Mouse (Mus musculus): ENCODE data around the gene Dnase1l3. TPM values are rescaled to one million over a fixed set of nuclear protein-coding genes. Genes with fewer than 3 reads are reported as not detected.
"Not testable (repeated sequence)": the region's sequence is repeated elsewhere in the genome, so short reads cannot be mapped to it uniquely, and the experiment has no call there.

Gene Dnase1l3
- polyA plus RNA-seq, 1 experiment from 2014 or later = 0.10 TPM

DNA sequence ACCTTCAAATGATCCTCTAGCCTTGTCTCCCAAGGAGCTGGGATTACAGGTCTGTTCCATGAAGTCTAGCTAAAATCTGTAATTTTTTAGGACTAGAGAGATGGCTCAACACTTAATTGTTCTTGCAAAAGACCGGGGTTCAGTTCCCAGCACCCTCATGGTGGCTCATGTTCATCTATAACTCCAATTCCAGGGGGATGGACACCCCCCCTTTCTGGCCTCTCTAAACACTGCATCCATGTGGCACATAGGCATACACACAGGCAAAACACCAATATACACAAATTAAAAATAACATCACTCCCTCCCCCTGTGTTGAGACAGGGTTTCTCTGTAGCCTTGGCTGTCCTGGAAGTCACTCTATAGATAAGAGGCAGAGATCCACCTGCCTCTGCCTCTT, 25.6 kb upstream of the Dnase1l3 start:
- no peak for ATAC-seq

DNA sequence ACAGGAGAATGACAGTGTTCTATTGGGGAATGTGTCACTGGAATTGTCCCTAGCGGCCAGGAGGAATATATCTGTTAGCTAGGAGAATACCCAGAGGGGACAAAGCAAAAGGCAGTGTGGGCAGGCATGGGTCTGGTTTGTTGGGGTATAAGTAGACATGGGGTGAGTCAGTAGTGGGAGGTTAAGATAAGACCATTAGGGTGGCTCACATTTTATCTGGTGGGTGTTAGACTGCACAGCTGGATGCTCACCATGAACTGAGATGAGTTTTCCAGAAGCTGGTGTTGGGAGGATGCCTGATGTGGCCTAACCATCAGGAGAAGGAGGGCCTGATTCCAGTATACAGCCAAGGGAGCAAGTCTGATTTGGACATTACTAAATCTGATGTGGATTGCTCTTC, 22.6 kb upstream of the Dnase1l3 start:
- Histone ChIP-seq H3K27me3 (replicated peaks; ENCODE audit: control insufficient read depth, insufficient read depth, low read length) (no peaks in the 10 kb centered on the region), H3K27ac (ENCODE audit: low read length) (no peak overlapping the region), H3K4me3 (replicated peaks; ENCODE audit: low read length) (no peak overlapping the region), H3K4me2 (ENCODE audit: low read length) (no peak overlapping the region), H3K4me1 (replicated peaks; ENCODE audit: control insufficient read depth, insufficient read depth, low read length) (no peaks in the 10 kb centered on the region), H3K9me3 (ENCODE audit: control insufficient read depth, low read length) (no peaks in the 10 kb centered on the region), H3K9ac (replicated peaks; ENCODE audit: low read depth, low read length) (no peak overlapping the region), H3K36me3 (ENCODE audit: control insufficient read depth, insufficient read depth) (no peaks in the 10 kb centered on the region)
- 94% methylated on average over 1 of the region's 1 CpGs for WGBS
- ATAC-seq = no peak

More for the DNA sequence above, 25.6 kb upstream of the Dnase1l3 start:
- Histone ChIP-seq H3K4me1 (replicated peaks; ENCODE audit: control insufficient read depth, insufficient read depth, low read length) (no peaks in the 10 kb centered on the region), H3K27me3 (replicated peaks; ENCODE audit: control insufficient read depth, insufficient read depth, low read length) (no peaks in the 10 kb centered on the region), H3K9me3 (ENCODE audit: control insufficient read depth, low read length) (no peaks in the 10 kb centered on the region), H3K36me3 (ENCODE audit: control insufficient read depth, insufficient read depth) (no peaks in the 10 kb centered on the region), H3K4me3 (replicated peaks; ENCODE audit: low read length) (no peak overlapping the region), H3K9ac (replicated peaks; ENCODE audit: low read depth, low read length) (no peak overlapping the region), H3K4me2 (ENCODE audit: low read length) (no peak overlapping the region), H3K27ac (ENCODE audit: low read length) (no peak overlapping the region)
- WGBS = 98% methylated on average over 1 of the region's 1 CpGs

DNA sequence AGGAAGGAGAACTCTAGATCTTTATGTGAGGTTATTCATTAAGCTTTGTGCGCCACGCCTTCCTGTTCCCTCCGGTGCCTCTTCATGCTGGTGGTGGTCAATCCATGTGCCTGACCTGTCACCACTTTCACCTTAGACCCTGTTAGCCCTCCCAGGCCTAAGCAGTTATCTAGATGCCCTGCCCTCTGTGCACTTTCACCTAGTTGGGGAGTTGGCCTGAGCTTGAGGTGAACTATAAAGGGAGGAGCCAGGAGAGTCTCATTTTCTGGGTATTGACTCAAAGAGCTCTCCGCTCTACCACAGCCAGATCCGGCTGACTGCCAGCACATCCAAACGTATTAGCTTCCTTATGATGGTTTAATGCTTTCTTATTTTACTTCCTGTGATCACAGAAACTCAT, 21.9 kb upstream of the Dnase1l3 start:
- Histone ChIP-seq H3K27me3 (replicated peaks; ENCODE audit: control insufficient read depth, insufficient read depth, low read length) (no peaks in the 10 kb centered on the region), H3K27ac (ENCODE audit: low read length) (no peak overlapping the region), H3K4me3 (replicated peaks; ENCODE audit: low read length) (no peak overlapping the region), H3K4me1 (replicated peaks; ENCODE audit: control insufficient read depth, insufficient read depth, low read length) (no peaks in the 10 kb centered on the region), H3K9me3 (ENCODE audit: control insufficient read depth, low read length) (no peaks in the 10 kb centered on the region), H3K9ac (replicated peaks; ENCODE audit: low read depth, low read length) (no peak overlapping the region), H3K36me3 (ENCODE audit: control insufficient read depth, insufficient read depth) (no peaks in the 10 kb centered on the region), H3K4me2 (ENCODE audit: low read length) (no peak overlapping the region)
- no peak for ATAC-seq
- WGBS = 90% methylated on average over 6 of the region's 6 CpGs

DNA sequence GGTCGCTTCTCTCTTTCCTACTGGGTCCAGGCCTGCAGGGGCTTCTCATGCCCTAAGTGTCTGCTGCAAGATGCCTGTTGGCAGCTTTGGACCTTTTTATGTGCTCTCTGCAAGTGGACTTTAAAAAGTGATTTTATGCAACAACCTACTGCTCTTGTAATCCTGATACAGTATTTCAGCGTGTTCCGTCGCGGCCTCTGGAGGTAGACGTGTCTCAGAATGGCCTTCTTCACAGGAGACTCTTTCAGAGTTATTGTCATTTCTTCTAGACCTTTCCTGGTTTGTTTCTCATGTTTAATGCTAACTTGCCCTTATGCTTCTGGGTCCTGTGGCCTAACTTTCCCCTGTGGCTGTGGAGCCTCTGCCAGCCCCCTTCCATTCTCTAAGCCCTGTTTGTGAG, 21.4 kb upstream of the Dnase1l3 start:
- Histone ChIP-seq H3K27ac (ENCODE audit: low read length) (no peak overlapping the region), H3K36me3 (ENCODE audit: control insufficient read depth, insufficient read depth) (no peaks in the 10 kb centered on the region), H3K27me3 (replicated peaks; ENCODE audit: control insufficient read depth, insufficient read depth, low read length) (no peaks in the 10 kb centered on the region), H3K4me3 (replicated peaks; ENCODE audit: low read length) (no peak overlapping the region), H3K4me2 (ENCODE audit: low read length) (no peak overlapping the region), H3K4me1 (replicated peaks; ENCODE audit: control insufficient read depth, insufficient read depth, low read length) (no peaks in the 10 kb centered on the region), H3K9ac (replicated peaks; ENCODE audit: low read depth, low read length) (no peak overlapping the region), H3K9me3 (ENCODE audit: control insufficient read depth, low read length) (no peaks in the 10 kb centered on the region)
- WGBS = 94% methylated on average over 6 of the region's 6 CpGs
- no peak for ATAC-seq

DNA sequence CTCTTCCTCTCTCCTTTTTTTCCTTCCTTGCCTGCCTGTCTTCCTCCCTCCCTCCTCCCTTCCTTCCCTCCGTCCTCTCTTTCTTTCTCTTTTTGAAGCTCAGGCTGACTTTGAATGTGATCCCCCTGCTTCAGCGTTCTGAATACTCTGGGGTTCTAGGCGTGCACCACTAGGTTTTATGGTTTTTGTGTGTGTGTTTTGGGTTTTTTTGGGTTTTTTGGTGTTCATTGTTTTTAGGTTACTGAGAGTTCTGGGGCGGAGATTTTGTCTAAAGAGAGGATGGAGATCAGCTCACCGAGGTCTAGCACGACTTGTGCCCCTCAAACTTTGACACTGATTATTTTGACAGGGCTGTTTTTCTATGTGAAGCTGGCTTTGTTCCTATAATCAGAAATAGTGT, 17.6 kb upstream of the Dnase1l3 start:
- H3K4me1 ChIP-seq (replicated peaks; ENCODE audit: control insufficient read depth, insufficient read depth, low read length) = no peaks in the 10 kb centered on the region
- no peak for ATAC-seq
- WGBS = 68% methylated on average over 6 of the region's 6 CpGs
- H3K27me3 ChIP-seq (replicated peaks; ENCODE audit: control insufficient read depth, insufficient read depth, low read length) = no peaks in the 10 kb centered on the region
- H3K4me2 ChIP-seq (ENCODE audit: low read length) = no peak overlapping the region
- H3K4me3 ChIP-seq (replicated peaks; ENCODE audit: low read length) = no peak overlapping the region
- H3K36me3 ChIP-seq (ENCODE audit: control insufficient read depth, insufficient read depth) = no peaks in the 10 kb centered on the region
- H3K9ac ChIP-seq (replicated peaks; ENCODE audit: low read depth, low read length) = no peak overlapping the region
- H3K9me3 ChIP-seq (ENCODE audit: control insufficient read depth, low read length) = no peaks in the 10 kb centered on the region
- no peak overlapping the region for H3K27ac ChIP-seq (ENCODE audit: low read length)

DNA sequence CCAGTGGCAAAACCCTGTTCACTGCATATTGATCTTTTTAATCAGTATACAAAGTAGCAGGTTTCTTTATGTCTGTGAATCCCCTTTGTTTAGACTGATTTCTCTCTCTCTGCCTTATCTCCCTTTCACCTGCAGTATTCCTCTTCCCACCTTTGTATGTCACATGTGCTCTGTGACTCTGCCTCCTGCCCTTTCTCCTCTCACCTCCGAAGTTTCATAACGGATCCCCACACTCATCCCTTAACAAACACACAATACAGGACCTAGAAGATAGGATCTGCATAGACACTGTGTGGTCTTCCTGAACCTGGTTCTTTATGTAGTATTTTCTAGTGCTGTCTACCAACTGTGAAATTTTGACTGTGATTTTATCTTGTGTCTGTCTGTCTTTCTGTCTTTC, 16.9 kb upstream of the Dnase1l3 start:
- H3K27me3 ChIP-seq (replicated peaks; ENCODE audit: control insufficient read depth, insufficient read depth, low read length) = no peaks in the 10 kb centered on the region
- no peak overlapping the region for H3K9ac ChIP-seq (replicated peaks; ENCODE audit: low read depth, low read length)
- ATAC-seq = no peak
- H3K9me3 ChIP-seq (ENCODE audit: control insufficient read depth, low read length) = no peaks in the 10 kb centered on the region
- H3K4me1 ChIP-seq (replicated peaks; ENCODE audit: control insufficient read depth, insufficient read depth, low read length) = no peaks in the 10 kb centered on the region
- H3K4me2 ChIP-seq (ENCODE audit: low read length) = no peak overlapping the region
- H3K4me3 ChIP-seq (replicated peaks; ENCODE audit: low read length) = no peak overlapping the region
- 86% methylated on average over 2 of the region's 2 CpGs for WGBS
- no peak overlapping the region for H3K27ac ChIP-seq (ENCODE audit: low read length)
- no peaks in the 10 kb centered on the region for H3K36me3 ChIP-seq (ENCODE audit: control insufficient read depth, insufficient read depth)

DNA sequence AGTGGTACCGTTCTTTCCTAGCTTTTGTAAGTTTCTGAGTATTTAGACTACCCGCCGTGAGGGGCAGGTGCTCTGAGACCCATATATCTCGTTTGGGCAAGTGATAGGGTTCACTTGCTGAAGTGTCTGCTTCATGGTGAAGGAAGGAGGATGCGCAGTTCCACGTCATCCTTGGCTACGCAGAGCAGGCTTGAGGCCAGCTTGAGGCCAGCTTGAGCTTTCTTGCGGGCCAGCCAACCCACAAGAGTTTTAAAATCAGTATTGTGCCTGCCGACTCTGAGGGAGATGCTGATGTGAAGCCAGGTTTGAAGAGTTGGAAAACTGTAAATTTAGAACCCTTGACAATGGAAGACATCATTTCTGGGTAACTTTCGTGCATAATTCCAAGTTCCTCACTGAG, 13.6 kb upstream of the Dnase1l3 start:
- Histone ChIP-seq H3K4me1 (replicated peaks; ENCODE audit: control insufficient read depth, insufficient read depth, low read length) (peaks cover 13% of the 10 kb centered on the region), H3K9ac (replicated peaks; ENCODE audit: low read depth, low read length) (no peak overlapping the region)
- ATAC-seq = no peak

DNA sequence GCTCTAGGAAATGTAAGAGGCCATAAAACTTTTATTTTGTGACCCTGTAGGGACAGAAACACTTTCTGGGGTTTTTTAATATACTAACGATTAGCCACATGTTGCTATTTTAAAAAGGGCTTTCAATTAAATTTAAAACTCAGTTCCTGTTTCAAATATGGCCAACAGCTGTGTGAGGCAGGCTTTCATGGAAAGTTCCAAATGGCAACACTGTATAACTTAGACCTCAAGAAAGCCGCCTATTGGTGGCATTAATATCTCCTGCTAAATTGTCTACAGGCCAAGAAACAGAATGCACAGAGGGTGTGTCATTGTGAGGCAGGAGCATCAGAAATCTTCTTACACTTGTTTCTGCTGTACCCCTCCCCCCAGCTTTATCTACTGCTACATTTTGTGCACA, 13.1 kb upstream of the Dnase1l3 start:
- Histone ChIP-seq H3K4me1 (replicated peaks; ENCODE audit: control insufficient read depth, insufficient read depth, low read length) (peaks cover 13% of the 10 kb centered on the region), H3K27ac (ENCODE audit: low read length) (no peak overlapping the region), H3K36me3 (ENCODE audit: control insufficient read depth, insufficient read depth) (no peaks in the 10 kb centered on the region), H3K4me2 (ENCODE audit: low read length) (no peak overlapping the region), H3K4me3 (replicated peaks; ENCODE audit: low read length) (no peak overlapping the region), H3K27me3 (replicated peaks; ENCODE audit: control insufficient read depth, insufficient read depth, low read length) (no peaks in the 10 kb centered on the region), H3K9ac (replicated peaks; ENCODE audit: low read depth, low read length) (no peak overlapping the region), H3K9me3 (ENCODE audit: control insufficient read depth, low read length) (no peaks in the 10 kb centered on the region)
- no peak for ATAC-seq
- WGBS = 80% methylated on average over 2 of the region's 2 CpGs

More for the DNA sequence above, 13.6 kb upstream of the Dnase1l3 start:
- H3K27ac ChIP-seq (ENCODE audit: low read length) = no peak overlapping the region
- H3K36me3 ChIP-seq (ENCODE audit: control insufficient read depth, insufficient read depth) = no peaks in the 10 kb centered on the region
- no peak overlapping the region for H3K4me2 ChIP-seq (ENCODE audit: low read length)
- H3K27me3 ChIP-seq (replicated peaks; ENCODE audit: control insufficient read depth, insufficient read depth, low read length) = no peaks in the 10 kb centered on the region
- 87% methylated on average over 10 of the region's 10 CpGs for WGBS
- H3K9me3 ChIP-seq (ENCODE audit: control insufficient read depth, low read length) = no peaks in the 10 kb centered on the region
- no peak overlapping the region for H3K4me3 ChIP-seq (replicated peaks; ENCODE audit: low read length)

DNA sequence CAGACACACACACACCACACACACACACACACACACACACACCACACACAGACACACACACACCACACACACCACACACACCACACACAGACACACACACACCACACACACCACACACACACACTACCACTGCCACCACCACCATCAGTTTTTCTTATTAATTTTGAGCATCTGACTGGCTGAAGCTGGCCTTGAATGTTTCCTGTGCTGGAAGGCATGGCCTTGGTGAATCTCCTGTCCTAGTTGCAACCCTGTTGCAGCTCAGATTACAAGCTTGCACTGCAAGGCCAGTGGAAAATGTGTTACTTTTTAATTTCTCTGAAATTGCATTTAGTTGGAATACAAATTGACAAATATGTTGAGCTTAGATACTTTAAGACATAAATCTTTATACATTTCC, 12.7 kb upstream of the Dnase1l3 start:
- no peaks in the 10 kb centered on the region for H3K36me3 ChIP-seq (ENCODE audit: control insufficient read depth, insufficient read depth)
- no peak overlapping the region for H3K4me2 ChIP-seq (ENCODE audit: low read length)
- no peak for ATAC-seq
- H3K9me3 ChIP-seq (ENCODE audit: control insufficient read depth, low read length) = no peaks in the 10 kb centered on the region
- no peak overlapping the region for H3K4me3 ChIP-seq (replicated peaks; ENCODE audit: low read length)
- peaks cover 1% of the 10 kb centered on the region for H3K27me3 ChIP-seq (replicated peaks; ENCODE audit: control insufficient read depth, insufficient read depth, low read length)
- H3K4me1 ChIP-seq (replicated peaks; ENCODE audit: control insufficient read depth, insufficient read depth, low read length) = peaks cover 16% of the 10 kb centered on the region
- H3K9ac ChIP-seq (replicated peaks; ENCODE audit: low read depth, low read length) = no peak overlapping the region
- no peak overlapping the region for H3K27ac ChIP-seq (ENCODE audit: low read length)

DNA sequence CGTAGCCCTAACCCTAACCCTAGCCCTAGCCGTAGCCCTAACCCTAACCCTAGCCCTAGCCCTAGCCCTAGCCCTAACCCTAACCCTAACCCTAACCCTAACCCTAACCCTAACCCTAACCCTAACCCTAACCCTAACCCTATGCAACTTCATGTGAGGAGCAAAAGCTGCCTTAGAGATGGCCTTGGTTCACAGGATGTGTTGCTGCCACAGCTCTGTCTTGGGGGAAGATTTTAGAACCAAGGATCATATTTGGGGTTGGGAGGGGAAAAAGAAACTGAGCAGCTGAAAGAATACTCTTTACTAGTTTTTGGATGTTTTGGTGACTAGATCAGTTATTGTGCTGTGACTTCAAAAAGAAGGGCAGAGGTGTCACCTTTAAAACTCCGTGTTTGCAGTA, 11.7 kb upstream of the Dnase1l3 start:
- not testable (repeated sequence) for H3K4me2 ChIP-seq (ENCODE audit: low read length)

More for the DNA sequence above, 11.7 kb upstream of the Dnase1l3 start:
- H3K36me3 ChIP-seq (ENCODE audit: control insufficient read depth, insufficient read depth); H3K4me3 ChIP-seq (replicated peaks; ENCODE audit: low read length); H3K27me3 ChIP-seq (replicated peaks; ENCODE audit: control insufficient read depth, insufficient read depth, low read length); H3K9me3 ChIP-seq (ENCODE audit: control insufficient read depth, low read length); H3K9ac ChIP-seq (replicated peaks; ENCODE audit: low read depth, low read length); ATAC-seq; H3K27ac ChIP-seq (ENCODE audit: low read length): not testable (repeated sequence)
- 66% methylated on average over 3 of the region's 3 CpGs for WGBS
- H3K4me1 ChIP-seq (replicated peaks; ENCODE audit: control insufficient read depth, insufficient read depth, low read length) = peaks cover 16% of the 10 kb centered on the region

Data from forebrain, embryonic 16.5 days (tissue).